Mouse (Mus musculus): ENCODE results near the gene Lgr5. TPM values are rescaled to one million over a fixed set of nuclear protein-coding genes. Genes with fewer than 3 reads are reported as not detected.

Gene Lgr5
- polyA plus RNA-seq, 1 experiment from 2014 or later: 0.65 TPM

GRCm38 (mm10) chr10:115570577-115570976 is 17.0 kb downstream of the Lgr5 start:
- no peaks in the 10 kb centered on the region for H3K27me3 ChIP-seq (replicated peaks)
- no peak overlapping the region for H3K4me2 ChIP-seq
- no peak overlapping the region for H3K9ac ChIP-seq
- H3K4me3 ChIP-seq: no peak overlapping the region
- H3K9me3 ChIP-seq (replicated peaks): 0 out of 2 replicates have a peak, but pooled peaks cover 2% of the 10 kb centered on the region
- no peak for ATAC-seq (ENCODE audit: insufficient number of reproducible peaks, low FRiP score)
- 76% methylated on average over 2 of the region's 2 CpGs for WGBS
- H3K27ac ChIP-seq (ENCODE audit: poor library complexity, severe bottlenecking): no peak overlapping the region
- no peaks in the 10 kb centered on the region for H3K4me1 ChIP-seq (replicated peaks)
- no peaks in the 10 kb centered on the region for H3K36me3 ChIP-seq

GRCm38 (mm10) chr10:115569712-115570491 is 17.7 kb downstream of the Lgr5 start, which contains the start of gene A930009A15Rik:
Gene A930009A15Rik, plus strand, starts transcription at chr10:115569986.
- no peak within 1 kb of the TSS for H3K4me2 ChIP-seq
- H3K4me3 ChIP-seq: no peak within 1 kb of the TSS
- H3K4me1 ChIP-seq (replicated peaks): no peaks in the 10 kb centered on the region
- no peak within 1 kb of the TSS for H3K27ac ChIP-seq (ENCODE audit: poor library complexity, severe bottlenecking)
- no peaks in the 10 kb centered on the region for H3K36me3 ChIP-seq
- WGBS: 74% methylated on average over 15 of the region's 15 CpGs
- H3K27me3 ChIP-seq (replicated peaks): no peaks in the 10 kb centered on the region
- ATAC-seq (ENCODE audit: insufficient number of reproducible peaks, low FRiP score): no peak
- 0 out of 2 replicates have a peak, but pooled peaks cover 2% of the 10 kb centered on the region for H3K9me3 ChIP-seq (replicated peaks)
- H3K9ac ChIP-seq: no peak within 1 kb of the TSS

GRCm38 (mm10) chr10:115563961-115564360 is 23.6 kb downstream of the Lgr5 start:
- Histone ChIP-seq H3K27me3 (replicated peaks) (no peaks in the 10 kb centered on the region), H3K27ac (ENCODE audit: poor library complexity, severe bottlenecking) (no peak overlapping the region)
- 73% methylated on average over 5 of the region's 5 CpGs for WGBS

GRCm38 (mm10) chr10:115562911-115563686 is 24.5 kb downstream of the Lgr5 start:
- H3K4me2 ChIP-seq: no peak overlapping the region
- ATAC-seq (ENCODE audit: insufficient number of reproducible peaks, low FRiP score): no peak
- 0 out of 2 replicates have a peak, but pooled peaks cover 2% of the 10 kb centered on the region for H3K9me3 ChIP-seq (replicated peaks)
- H3K27ac ChIP-seq (ENCODE audit: poor library complexity, severe bottlenecking): no peak overlapping the region
- no peak overlapping the region for H3K4me3 ChIP-seq
- no peaks in the 10 kb centered on the region for H3K4me1 ChIP-seq (replicated peaks)
- no peaks in the 10 kb centered on the region for H3K36me3 ChIP-seq
- H3K9ac ChIP-seq: no peak overlapping the region
- H3K27me3 ChIP-seq (replicated peaks): no peaks in the 10 kb centered on the region
- WGBS: 83% methylated on average over 4 of the region's 4 CpGs

More at GRCm38 (mm10) chr10:115563961-115564360, 23.6 kb downstream of the Lgr5 start:
- no peak overlapping the region for H3K4me3 ChIP-seq
- no peak overlapping the region for H3K9ac ChIP-seq
- 0 out of 2 replicates have a peak, but pooled peaks cover 2% of the 10 kb centered on the region for H3K9me3 ChIP-seq (replicated peaks)
- no peaks in the 10 kb centered on the region for H3K36me3 ChIP-seq
- no peaks in the 10 kb centered on the region for H3K4me1 ChIP-seq (replicated peaks)
- ATAC-seq (ENCODE audit: insufficient number of reproducible peaks, low FRiP score): no peak
- no peak overlapping the region for H3K4me2 ChIP-seq

- H3K27ac ChIP-seq (ENCODE audit: poor library complexity, severe bottlenecking): no peak overlapping the region
- H3K36me3 ChIP-seq: no peaks in the 10 kb centered on the region
- no peaks in the 10 kb centered on the region for H3K4me1 ChIP-seq (replicated peaks)
- H3K4me3 ChIP-seq: no peak overlapping the region
- 63% methylated on average over 12 of the region's 12 CpGs for WGBS
- no peak overlapping the region for H3K4me2 ChIP-seq
- no peaks in the 10 kb centered on the region for H3K27me3 ChIP-seq (replicated peaks)
- ATAC-seq (ENCODE audit: insufficient number of reproducible peaks, low FRiP score): no peak
- H3K9me3 ChIP-seq (replicated peaks): no peaks in the 10 kb centered on the region
- no peak overlapping the region for H3K9ac ChIP-seq
Measured at GRCm38 (mm10) chr10:115561136-115561880, 26.3 kb downstream of the Lgr5 start.

- Histone ChIP-seq H3K4me1 (replicated peaks) (no peaks in the 10 kb centered on the region), H3K9me3 (replicated peaks) (no peaks in the 10 kb centered on the region), H3K4me3 (no peak overlapping the region), H3K4me2 (no peak overlapping the region), H3K27ac (ENCODE audit: poor library complexity, severe bottlenecking) (no peak overlapping the region), H3K27me3 (replicated peaks) (no peaks in the 10 kb centered on the region), H3K36me3 (no peaks in the 10 kb centered on the region), H3K9ac (no peak overlapping the region)
- ATAC-seq (ENCODE audit: insufficient number of reproducible peaks, low FRiP score): no peak
- WGBS: 48% methylated on average over 12 of the region's 12 CpGs
Measured at GRCm38 (mm10) chr10:115556738-115557242, 30.8 kb downstream of the Lgr5 start.

GRCm38 (mm10) chr10:115555191-115555765 is 32.3 kb downstream of the Lgr5 start:
- Histone ChIP-seq H3K4me2 (no peak overlapping the region), H3K27ac (ENCODE audit: poor library complexity, severe bottlenecking) (no peak overlapping the region), H3K4me1 (replicated peaks) (no peaks in the 10 kb centered on the region), H3K4me3 (no peak overlapping the region), H3K9me3 (replicated peaks) (no peaks in the 10 kb centered on the region), H3K27me3 (replicated peaks) (no peaks in the 10 kb centered on the region), H3K36me3 (no peaks in the 10 kb centered on the region), H3K9ac (no peak overlapping the region)
- no peak for ATAC-seq (ENCODE audit: insufficient number of reproducible peaks, low FRiP score)
- 28% methylated on average over 2 of the region's 2 CpGs for WGBS

GRCm38 (mm10) chr10:115553352-115554113 is 34.0 kb downstream of the Lgr5 start:
- Histone ChIP-seq H3K27me3 (replicated peaks) (no peaks in the 10 kb centered on the region), H3K9me3 (replicated peaks) (no peaks in the 10 kb centered on the region), H3K27ac (ENCODE audit: poor library complexity, severe bottlenecking) (no peak overlapping the region), H3K4me3 (no peak overlapping the region), H3K36me3 (no peaks in the 10 kb centered on the region), H3K4me2 (no peak overlapping the region), H3K4me1 (replicated peaks) (no peaks in the 10 kb centered on the region), H3K9ac (no peak overlapping the region)
- WGBS: 77% methylated on average over 11 of the region's 11 CpGs
- ATAC-seq (ENCODE audit: insufficient number of reproducible peaks, low FRiP score): no peak

- Histone ChIP-seq H3K36me3 (no peaks in the 10 kb centered on the region), H3K4me3 (no peak overlapping the region), H3K27me3 (replicated peaks) (no peaks in the 10 kb centered on the region), H3K4me2 (no peak overlapping the region), H3K9ac (no peak overlapping the region), H3K4me1 (replicated peaks) (no peaks in the 10 kb centered on the region), H3K27ac (ENCODE audit: poor library complexity, severe bottlenecking) (no peak overlapping the region), H3K9me3 (replicated peaks) (no peaks in the 10 kb centered on the region)
- 59% methylated on average over 3 of the region's 3 CpGs for whole genome bisulfite sequencing
- no peak for ATAC-seq (ENCODE audit: insufficient number of reproducible peaks, low FRiP score)
Measured at GRCm38 (mm10) chr10:115551069-115551468, 36.5 kb downstream of the Lgr5 start.

GRCm38 (mm10) chr10:115550253-115550652 is 37.3 kb downstream of the Lgr5 start:
- Histone ChIP-seq H3K4me2 (no peak overlapping the region), H3K9me3 (replicated peaks) (no peaks in the 10 kb centered on the region), H3K36me3 (no peaks in the 10 kb centered on the region), H3K27ac (ENCODE audit: poor library complexity, severe bottlenecking) (no peak overlapping the region), H3K27me3 (replicated peaks) (no peaks in the 10 kb centered on the region), H3K4me3 (no peak overlapping the region), H3K4me1 (replicated peaks) (no peaks in the 10 kb centered on the region), H3K9ac (no peak overlapping the region)
- WGBS: 81% methylated on average over 7 of the region's 7 CpGs
- no peak for ATAC-seq (ENCODE audit: insufficient number of reproducible peaks, low FRiP score)
